Mouse (Mus musculus): ENCODE results near the gene Ruvbl1. TPM values are rescaled to one million over a fixed set of nuclear protein-coding genes. Genes with fewer than 3 reads are reported as not detected.
A peak's percentile ranks its signal among the peaks of the same experiment; 100 is the strongest.

The Ruvbl1 gene
- total RNA-seq (2021), result 10 to 100 TPM; 34.1 to 38.4 TPM
- long read RNA-seq, experiment 1, transcript Ruvbl1-201 (11 exons, 1,675 nt), result major isoform, 51 of 53 reads
- long read RNA-seq, experiment 1, partial matches to known transcripts, result 2 of 53 reads
- long read RNA-seq, experiment 1, other reads (novel, unspliced or antisense), result 0 of 53 reads
- long read RNA-seq, experiment 2, transcript Ruvbl1-201 (11 exons, 1,675 nt), result major isoform, 82 of 95 reads
- long read RNA-seq, experiment 2, partial matches to known transcripts, result 12 of 95 reads
- long read RNA-seq, experiment 2, other reads (novel, unspliced or antisense), result 1 of 95 reads

DNA sequence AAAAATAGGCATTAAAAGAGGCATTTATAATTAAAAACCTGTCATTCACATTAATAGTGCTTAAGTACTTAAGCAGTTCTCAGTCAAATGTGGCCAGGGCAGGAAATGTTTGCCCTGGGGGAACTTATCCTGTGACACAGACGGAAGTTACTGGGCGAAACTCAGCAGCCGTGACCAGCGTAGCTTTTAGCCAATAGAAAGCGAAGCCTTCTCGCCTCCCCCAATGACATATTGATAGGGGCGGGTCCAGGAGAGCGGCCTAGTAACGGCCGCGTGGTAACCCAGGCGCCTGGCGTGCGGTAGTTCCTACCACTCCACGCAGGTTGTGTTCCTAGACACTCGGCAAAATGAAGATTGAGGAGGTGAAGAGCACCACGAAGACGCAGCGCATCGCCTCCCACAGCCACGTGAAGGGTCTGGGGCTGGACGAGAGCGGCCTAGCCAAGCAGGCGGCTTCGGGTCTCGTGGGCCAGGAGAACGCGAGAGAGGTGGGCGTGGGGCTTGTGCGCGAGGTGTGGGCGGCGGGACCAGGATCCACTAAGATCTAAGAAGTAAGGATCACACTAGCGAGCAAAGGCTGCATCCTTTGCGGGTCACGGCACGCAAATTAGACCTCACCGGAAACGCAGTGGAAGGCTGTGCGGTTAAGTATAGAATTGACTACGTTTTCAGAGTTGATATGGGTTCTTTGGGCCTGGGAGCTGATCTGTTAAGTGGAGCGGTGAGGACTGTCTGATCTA, at the start of gene Ruvbl1:
Gene Ruvbl1 (plus strand): TSS at position 229 of the 740 bp plus-strand sequence.
- peak; percentile 68 to 80 for DNase-seq (ENCODE audit: low spot score in 2 of 2)

DNA sequence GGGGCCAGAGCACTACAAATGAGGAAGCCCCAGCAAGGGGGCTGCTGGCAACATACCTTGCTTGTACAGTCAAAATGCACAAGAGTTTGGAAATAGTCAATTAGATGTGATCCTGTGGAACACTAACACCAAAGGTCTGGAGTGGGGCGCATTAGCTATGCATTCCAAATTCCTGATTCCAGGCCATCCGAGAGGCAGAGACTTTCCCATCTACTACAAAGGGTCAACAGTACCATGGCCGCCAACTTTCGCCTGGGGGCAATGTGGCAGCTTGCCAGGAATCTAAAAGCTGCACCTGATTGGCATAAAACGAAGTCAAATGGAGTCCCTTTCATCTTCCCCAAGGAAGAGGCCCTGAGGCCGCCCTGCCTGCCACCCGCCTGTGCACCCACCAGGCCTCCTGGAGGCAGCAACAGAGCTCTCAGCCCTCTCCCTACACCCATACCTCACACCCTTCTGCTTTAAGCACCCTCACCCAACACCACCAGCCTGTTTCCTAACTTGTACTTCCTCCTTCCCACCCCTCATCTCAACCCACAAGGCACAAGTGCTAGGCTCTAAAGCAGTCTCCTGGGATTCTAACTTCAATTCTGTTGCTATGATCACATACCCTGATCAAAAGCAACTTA, 49.0 kb upstream of the Ruvbl1 start:
- DNase-seq (ENCODE audit: low spot score in 2 of 2), result no peak

DNA sequence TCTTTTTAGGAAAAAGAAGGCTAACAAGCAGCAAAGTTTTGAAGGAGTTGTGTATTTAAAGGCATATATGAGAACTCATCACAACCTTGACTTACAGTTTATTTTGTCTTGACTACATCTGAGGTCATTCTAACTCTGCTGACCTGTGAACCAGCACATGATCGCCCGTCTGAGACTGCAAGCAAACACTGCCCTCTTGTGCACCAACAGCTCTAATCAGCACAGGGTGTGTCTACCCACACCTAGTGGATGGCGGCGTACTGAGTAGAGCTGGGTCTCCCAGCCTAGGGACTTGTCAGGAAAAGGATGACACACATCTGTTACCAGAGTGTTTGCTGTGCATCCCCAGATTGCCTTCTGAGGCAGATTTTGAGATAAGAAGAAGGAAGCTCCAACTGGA, 34.0 kb upstream of the Ruvbl1 start:
- DNase-seq (ENCODE audit: low spot score in 2 of 2), result no peak

DNA sequence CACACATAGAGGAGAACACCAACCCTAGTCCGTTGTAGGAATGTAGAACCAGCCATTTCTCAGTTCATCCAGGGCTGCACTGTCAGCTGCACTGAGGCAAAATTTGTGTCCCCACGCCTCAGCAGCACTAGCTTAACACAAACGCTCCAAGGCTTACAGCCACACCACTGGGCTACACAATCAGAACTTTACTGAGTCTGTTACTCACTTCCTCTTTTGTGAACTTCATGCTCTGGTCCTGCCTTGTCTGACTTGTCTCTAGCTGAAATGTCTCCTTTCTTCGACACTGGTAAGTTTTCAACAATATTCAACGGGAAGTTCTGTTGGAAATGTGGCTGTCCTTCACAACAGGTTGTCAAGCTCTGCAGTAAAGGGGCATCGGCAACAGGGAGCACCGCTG, 29.6 kb upstream of the Ruvbl1 start:
- no peak for DNase-seq (ENCODE audit: low spot score in 2 of 2)

DNA sequence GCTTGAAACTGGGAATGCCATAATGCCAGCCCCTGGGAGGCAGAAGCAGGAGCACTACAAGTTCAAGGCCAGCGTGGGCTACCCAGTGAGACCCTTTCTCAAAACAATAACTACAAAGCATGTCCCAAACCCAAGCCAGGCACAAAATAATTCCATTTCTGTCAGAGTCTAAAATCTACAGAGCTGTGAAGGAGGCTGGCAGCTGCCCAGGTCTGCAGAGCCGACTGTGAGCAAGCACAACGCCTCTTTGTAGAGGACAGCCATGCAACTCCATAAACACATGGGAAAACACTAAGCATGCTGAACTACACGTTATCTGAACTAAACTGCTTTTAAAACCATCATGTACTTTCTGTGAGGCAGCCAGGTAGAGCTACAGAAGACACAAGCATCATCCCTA, 26.2 kb upstream of the Ruvbl1 start:
- DNase-seq (ENCODE audit: low spot score in 2 of 2), result no peak

DNA sequence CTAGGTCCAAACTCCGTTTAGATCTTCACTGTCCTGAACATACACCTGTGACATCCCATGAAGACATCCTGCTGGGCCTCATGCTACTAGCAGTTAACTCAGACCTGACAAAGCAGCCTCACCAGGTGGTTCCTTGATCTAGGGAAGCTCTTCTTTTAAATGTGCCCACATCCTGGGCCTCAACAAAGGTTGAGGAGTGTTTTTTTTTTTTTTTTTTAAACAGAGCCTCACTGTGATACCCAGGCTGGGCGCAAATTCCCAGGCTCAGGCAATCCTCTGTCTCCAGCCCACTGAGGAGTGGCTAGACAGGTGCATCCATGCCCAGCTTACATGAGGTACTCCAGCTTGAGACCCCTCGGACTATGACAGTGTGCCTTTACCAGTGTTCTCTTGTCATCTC, 22.7 kb upstream of the Ruvbl1 start:
- no peak for DNase-seq (ENCODE audit: low spot score in 2 of 2)

DNA sequence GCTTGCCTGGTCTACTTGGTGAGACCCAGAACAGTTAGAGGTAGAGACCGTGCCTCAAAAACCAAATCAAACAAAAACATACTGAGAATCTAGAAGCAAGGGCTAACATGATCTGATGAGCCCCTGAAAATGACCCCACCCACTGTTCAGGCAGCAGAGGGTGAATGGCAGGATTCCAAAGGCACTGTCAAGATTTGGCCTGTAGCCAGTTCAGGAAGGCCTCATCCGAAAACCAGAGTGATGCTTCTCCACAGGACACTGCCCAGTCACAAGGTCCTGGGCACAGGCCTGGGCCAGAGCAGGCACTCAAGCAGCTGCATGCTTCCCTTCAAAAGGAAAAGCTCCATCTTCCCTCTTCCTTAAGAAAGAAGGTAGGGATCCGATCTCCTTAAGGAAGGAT, 21.8 kb upstream of the Ruvbl1 start:
- DNase-seq (ENCODE audit: low spot score in 2 of 2), result no peak

DNA sequence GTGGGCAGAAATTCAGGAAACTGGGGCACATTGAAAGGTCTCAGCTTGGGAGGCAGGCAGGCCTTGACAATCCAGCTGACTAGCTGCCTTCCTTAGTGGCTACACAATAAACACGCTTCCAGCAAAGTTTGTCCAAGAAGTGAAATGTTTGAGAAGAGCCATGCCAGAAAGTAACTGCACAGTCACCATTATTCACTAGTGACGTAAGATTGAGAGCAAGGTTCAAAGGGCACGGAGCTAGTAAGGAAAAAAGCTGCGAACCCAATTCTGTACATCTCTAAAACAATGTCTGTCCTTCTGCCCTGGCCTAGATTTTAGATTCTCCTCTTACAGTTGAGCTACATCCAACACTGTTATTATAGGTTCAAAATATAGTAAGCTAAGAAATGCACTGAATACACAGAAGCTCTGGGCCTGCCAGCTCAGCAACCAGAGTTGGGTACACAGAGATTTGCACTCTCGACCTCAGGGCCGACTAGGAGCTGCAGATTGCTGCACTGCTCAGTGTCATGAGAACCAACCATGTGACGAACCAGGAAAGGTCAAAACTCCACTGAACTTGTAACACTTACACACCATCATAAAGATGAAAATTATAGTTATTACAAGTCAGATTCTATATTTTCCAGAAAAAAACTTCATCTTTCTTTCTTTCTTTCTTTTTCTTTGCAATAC, 21.0 kb upstream of the Ruvbl1 start:
- no peak for DNase-seq (ENCODE audit: low spot score in 2 of 2)

DNA sequence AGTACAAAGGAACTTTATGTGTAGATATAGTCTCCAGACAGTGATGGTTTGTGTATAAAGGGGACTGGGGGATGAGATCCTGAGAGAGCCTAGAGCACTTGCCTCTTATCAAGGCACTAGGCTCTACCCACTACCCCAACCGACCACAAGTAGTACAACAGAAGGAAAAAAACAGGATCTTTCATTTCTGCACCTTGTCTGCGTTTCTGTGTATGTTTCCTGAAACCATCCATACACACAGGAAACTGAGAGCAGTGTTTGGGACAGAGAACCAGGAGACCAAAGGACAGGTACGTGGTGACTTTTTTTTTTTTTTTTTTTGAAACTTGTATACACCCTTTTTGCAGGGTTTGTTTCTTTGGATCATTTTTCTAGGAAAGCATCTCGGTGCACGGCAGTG, 19.5 kb upstream of the Ruvbl1 start:
- no peak for DNase-seq (ENCODE audit: low spot score in 2 of 2)

DNA sequence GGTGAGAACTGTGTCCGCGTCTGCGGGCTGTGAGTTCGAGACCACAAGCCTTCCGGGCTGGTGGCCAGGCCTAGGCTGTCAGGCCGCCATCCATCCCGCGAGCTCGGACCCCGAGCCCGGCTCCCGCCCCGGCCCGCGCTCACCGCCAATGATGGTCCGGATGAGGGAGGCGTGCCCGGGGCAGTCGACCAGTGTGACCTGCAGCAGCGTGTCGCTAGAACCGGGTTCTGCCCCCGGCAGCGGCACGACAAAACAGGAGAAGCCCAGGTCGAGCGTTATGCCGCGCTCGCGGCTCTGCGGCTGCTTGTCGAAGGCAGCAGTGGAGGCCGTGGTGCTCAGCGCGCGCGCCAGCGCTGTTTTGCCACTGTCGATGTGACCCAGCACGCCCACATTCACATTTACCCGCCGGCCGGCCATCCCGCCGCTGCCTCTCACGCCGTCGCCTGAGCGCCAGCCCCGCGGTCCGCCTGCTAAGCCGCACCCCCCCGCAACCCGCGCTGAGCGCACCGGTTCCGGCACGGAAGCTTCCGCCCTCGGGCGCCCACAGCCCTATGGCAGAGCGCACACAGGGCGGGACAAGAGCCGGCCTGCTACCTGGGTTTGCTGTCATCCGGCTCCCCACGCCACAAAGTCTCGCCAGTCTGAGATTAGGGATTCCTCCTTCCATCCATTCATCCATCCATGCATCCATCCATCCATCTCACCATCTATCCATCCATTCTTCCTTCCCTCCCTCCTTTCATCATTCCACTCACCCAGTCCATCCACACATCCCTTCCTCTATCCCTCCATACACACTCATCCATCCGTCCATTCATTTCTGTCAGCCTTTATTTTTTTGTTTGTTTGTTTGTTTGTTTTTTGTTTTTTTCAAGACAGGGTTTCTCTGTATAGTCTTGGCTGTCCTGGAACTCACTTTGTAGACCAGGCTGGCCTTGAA, 18.9 kb upstream of the Ruvbl1 start, which contains the start of gene Eefsec:
Gene Eefsec (minus strand): TSS at position 477 of the 940 bp plus-strand sequence.
- DNase-seq (ENCODE audit: low spot score in 2 of 2), result peak; percentile 66 to 77

DNA sequence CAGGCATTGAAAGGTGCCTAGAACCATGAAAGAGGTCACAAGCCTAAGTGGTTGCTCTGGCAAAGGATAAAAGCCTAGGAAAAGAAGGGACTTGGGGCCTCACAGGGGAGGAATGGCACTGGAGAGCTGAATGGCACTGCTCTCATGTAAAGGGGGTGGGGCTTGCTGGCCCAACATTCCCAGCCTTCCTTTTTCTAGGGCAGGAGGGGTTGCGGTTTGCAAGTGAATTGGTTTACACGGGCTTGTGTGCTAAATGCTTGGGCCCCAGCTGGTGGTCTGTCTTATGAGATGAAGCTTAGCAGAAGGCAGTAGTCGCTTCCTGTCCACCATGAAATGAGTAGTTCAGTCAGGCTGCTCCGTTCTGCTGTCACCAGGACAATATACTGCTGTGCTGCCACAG, 17.8 kb upstream of the Ruvbl1 start:
- no peak for DNase-seq (ENCODE audit: low spot score in 2 of 2)

DNA sequence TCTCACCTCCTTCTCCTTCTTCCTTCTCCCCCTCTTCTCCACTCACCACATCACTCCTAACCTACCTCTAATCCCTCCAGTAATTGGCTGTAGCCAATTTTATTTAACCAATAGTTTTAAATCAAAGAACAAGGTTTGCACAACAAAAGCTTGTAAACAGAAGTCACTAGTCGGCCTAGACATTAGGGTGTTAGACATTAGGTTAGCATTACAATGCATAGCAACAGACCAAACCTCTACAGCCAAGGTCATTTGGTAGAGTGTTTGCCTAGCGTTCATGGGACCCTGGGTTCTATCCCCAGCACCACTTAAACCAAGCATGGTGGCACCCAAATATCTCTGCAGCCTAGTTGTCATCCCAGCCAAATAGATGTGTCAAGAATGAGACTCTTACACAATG, 10.7 kb upstream of the Ruvbl1 start:
- DNase-seq (ENCODE audit: low spot score in 2 of 2), result no peak

DNA sequence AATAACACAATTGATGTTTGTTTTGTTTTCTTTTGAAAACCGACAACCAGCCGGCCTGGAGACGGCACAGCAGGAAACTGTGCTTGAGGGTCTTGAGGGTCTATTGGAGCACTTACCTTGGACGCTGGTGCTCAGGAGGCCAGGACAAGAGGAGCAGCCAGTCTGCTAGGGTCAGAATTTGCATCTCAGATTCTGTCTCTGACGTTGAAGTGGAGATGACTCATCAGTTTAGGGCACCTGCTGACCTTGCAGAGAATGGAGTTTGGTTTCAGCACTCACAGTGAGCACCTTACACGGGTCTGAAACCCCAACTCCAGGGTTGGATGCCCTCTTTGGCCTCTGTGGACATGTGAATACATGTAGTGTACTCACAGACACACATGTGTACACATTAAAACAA, 4.7 kb downstream of the Ruvbl1 start:
- no peak for DNase-seq (ENCODE audit: low spot score in 2 of 2)

DNA sequence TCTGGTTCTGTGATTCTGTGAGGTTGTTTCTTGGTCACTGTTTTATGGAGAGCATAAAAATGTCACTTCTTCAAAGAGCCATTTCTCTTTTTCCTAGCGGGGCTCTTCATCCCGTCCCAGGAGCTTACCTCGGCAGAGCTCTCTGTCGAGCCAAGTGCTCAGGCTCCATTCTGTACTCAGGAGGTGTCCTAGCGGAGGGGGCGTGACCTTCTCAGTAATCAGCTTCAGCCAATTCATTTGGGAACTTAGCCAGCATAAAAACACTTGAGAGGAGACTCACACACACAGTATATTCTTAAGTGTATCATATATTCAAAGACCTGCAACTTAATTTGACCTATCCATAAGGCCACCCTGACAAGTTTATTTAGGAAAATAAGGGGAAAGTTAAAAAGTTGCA, 15.2 kb downstream of the Ruvbl1 start:
- DNase-seq (ENCODE audit: low spot score in 2 of 2), result no peak

DNA sequence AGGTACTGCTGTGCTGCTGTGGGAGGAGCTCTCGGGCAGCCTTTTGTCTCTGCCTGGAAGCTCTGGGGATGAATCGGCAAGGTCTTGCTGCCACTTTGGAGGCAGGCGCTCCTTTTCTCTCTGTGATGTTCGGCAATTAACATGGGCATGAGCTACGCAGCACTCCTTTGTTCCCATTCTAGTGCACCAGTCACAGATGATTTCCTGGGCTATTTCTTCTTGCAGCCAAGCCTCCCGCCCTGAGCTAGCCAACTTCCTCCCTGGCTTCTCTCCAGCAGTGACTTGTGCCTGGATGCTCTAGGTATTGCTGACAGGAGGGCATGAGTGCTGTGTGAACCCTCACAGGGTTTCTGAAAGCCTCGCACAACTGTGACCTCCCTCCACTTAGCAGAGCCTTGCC, 17.9 kb downstream of the Ruvbl1 start:
- DNase-seq (ENCODE audit: low spot score in 2 of 2), result no peak

DNA sequence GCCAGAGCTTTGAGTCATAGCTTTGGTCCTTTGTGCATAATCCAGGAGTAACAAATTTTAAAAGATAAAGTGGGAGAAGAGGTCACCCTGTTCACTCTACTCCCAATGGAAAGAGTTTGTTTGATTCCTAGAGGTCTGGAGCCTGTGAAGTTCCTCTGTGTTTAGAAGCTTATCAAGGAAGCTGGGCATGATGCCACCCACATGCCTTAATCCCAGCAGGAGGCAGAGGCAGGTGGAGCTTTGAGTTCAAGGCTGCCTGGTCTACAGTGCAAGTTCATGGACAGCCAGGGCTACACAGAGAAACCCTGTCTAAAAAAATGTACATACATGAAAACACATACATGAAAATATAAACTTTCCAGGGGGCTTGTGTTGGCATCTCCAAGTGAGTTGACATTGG, 18.7 kb downstream of the Ruvbl1 start:
- DNase-seq (ENCODE audit: low spot score in 2 of 2), result no peak

DNA sequence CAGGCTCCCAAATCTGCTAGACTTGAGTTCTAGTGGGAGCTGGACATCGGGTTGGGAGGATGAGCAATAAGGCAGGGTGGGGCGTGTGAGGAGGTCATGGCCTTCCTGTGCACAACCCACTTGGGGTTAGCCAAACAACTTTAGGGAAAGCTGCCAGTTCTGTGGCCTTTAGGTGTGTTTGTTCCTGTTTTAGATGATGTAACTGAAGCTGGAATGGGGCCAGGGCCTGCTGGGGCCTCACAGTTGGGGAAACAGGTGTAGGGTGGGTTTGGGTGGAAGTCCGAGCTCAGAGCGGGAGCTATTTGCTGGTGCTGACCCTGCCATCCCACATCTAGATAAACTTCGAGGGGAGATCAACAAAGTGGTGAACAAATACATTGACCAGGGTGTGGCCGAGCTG, 20.2 kb downstream of the Ruvbl1 start:
- DNase-seq (ENCODE audit: low spot score in 2 of 2), result no peak

DNA sequence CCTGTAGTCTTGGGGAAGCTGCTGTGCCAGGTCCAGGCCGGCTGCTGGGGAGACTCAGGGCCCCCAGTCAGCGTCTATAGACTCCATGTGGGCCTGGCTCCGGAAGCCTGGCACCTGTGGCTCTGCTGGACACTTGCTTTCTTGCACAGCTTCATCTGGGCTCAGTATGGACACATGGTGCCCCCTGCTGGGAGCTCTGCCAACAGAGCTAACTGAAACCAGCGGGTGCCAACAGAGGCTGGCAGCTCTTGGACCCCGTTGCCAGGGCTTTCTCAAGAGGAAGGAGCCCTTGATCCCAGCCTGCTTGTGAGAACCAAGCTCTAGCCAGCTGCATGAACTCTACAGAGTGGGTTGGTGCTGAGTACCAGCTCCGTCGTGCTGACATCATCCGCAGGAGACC, 21.7 kb downstream of the Ruvbl1 start:
- DNase-seq (ENCODE audit: low spot score in 2 of 2), result no peak

DNA sequence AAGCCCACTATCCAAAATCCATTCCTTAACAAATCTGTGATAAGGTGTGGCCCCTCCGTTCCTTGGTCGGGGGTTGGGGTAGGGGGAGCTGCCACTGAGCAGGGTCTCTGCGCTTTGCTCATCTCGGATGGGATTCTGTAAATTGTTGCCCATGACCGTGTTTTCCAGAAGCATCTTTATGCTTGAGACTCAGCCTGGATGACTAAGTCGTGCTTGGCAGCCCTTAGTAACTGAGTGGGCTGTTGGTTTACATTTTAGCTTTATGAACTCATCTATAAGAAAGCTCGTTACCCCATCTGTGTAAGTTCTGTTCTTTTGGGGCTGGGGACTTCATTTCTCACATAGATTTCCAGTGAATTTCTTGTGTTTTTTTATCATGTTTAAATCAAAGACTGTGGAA, 23.8 kb downstream of the Ruvbl1 start:
- DNase-seq (ENCODE audit: low spot score in 2 of 2), result no peak

DNA sequence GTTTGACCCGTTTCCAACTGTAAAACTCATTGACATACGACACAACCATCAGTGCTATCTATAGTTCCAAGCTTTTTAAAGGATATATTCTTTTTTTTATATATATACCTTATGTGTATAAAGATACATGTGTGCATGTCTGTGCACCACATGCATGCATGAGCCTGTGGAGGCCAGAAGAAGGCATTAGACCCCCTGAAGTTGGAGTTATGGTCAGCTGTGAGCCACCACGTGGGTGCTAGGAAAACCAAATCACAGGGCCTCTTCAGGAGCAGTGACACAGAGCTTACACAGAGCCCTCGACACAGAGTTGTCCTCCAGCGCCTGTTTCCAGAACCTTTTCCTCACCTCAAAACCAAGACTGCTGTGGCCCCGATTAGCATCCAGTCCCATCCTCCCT, 24.6 kb downstream of the Ruvbl1 start:
- DNase-seq (ENCODE audit: low spot score in 2 of 2), result no peak

Measured in adrenal gland, postnatal 4 days (tissue).